Mouse (Mus musculus) C2C12 (cell line): ENCODE results near the gene Gmds. TPM values are rescaled to one million over a fixed set of nuclear protein-coding genes. Genes with fewer than 3 reads are reported as not detected.

ENCODE experiments used
- H3K27me3 ChIP-seq: one replicate; pipeline ENCODE4 v1.6.1; 2011; ENCODE audit not compliant: control insufficient read depth, insufficient read depth, insufficient read length
- H3K36me3 ChIP-seq: one replicate; pipeline ENCODE4 v1.6.1; 2011; ENCODE audit not compliant: control insufficient read depth, insufficient read depth
- H3K4me3 ChIP-seq: one replicate; pipeline ENCODE4 v1.5.1; 2011; ENCODE audit warnings: mild to moderate bottlenecking, control low read depth; ENCODE audit not compliant: poor library complexity, insufficient read depth, severe bottlenecking
- H3K79me2 ChIP-seq: one replicate; pipeline ENCODE4 v1.6.1; 2011; ENCODE audit not compliant: control insufficient read depth, insufficient read depth
- H3K79me3 ChIP-seq: one replicate; pipeline ENCODE4 v1.6.1; 2011; ENCODE audit warnings: low read depth, control low read depth
- H3ac ChIP-seq: one replicate; pipeline ENCODE3; 2011; ENCODE audit warnings: low read depth; ENCODE audit not compliant: control insufficient read depth, insufficient read length
- CEBPB ChIP-seq: IDR thresholded peaks from one replicate; pipeline ENCODE4 v1.6.1; 2011; ENCODE audit warnings: low read depth, mild to moderate bottlenecking, control low read depth, moderate library complexity
- CTCF ChIP-seq: IDR thresholded peaks from one replicate; pipeline ENCODE4 v1.5.1; 2011; ENCODE audit not compliant: control insufficient read depth, insufficient read depth, insufficient read length
- FOSL1 ChIP-seq: IDR thresholded peaks from one replicate; pipeline ENCODE4 v1.8.0; 2011; ENCODE audit warnings: mild to moderate bottlenecking, low read length; ENCODE audit not compliant: poor library complexity, insufficient read depth, severe bottlenecking
- MAX ChIP-seq: IDR thresholded peaks from one replicate; pipeline ENCODE4 v1.6.1; 2011; ENCODE audit warnings: mild to moderate bottlenecking, control low read depth
- MYOD1 ChIP-seq: IDR thresholded peaks from one replicate; pipeline ENCODE4 v1.6.1; 2011; ENCODE audit warnings: low read depth; ENCODE audit not compliant: control insufficient read depth, insufficient read length
- MYOG ChIP-seq: IDR thresholded peaks from one replicate; pipeline ENCODE4 v1.6.1; 2011; ENCODE audit not compliant: control insufficient read depth, insufficient read length; ENCODE audit errors: extremely low read depth
- USF1 ChIP-seq: IDR thresholded peaks from one replicate; pipeline ENCODE4 v1.6.1; 2011; ENCODE audit warnings: low read depth, mild to moderate bottlenecking, control low read depth, moderate library complexity
- polyA plus RNA-seq: library from polyadenylated mRNA; unstranded; fragments of >200 nt; fragmentation: generic; extraction: Trizol; gene quantifications from one replicate; pipeline ENCODE4 v1.2.1, GENCODE M21; 2012; ENCODE audit warnings: missing spikeins

Gene Gmds
- polyA plus RNA-seq, 1 experiment: 21.1 TPM

DNA sequence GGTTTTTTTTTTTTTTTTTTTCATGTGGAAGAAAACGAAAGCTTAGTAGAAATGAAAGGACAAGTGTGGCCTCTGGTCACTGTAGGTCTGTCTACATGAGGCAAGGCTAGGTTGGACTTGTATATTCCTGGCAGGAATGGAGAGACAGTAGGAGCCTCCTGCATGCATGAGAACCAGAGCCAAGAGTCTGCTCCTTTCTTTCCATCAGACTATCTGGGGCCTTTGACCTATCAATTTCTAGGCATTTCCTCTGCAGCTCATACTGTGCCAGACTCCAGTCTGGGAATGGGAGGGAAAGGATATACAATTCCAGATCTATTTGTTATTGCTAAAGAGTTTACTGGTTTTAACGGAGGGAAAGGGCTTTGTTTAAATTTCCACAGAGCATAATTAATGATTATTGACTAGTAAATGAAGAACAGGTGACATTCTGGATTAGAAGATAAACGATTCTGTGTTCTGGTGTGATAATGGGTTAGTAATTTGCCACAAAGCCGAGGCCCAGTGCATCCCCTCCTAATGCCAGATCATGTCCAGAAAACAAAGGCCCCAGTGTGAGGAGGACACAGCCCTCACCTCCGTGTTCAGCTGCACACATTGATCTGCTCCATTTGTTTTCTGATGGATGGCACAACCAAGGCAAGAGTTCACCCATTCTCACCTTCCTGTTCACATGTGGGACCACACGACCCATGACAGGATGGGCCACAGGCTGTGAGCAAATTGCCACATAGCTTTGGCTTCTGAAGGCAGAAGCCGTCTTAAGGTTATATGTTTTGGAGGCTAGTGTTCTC is 394.9 kb downstream of the Gmds start:
- TF ChIP-seq MYOD1 (no peak), FOSL1 (no peak), CEBPB (no peak), USF1 (no peak), CTCF (no peak), MYOG (no peak), MAX (no peak)
- Histone ChIP-seq H3K4me3 (no peak overlapping the region), H3K36me3 (no peaks in the 10 kb centered on the region), H3K79me2 (no peaks in the 10 kb centered on the region), H3ac (no peak overlapping the region), H3K79me3 (no peaks in the 10 kb centered on the region), H3K27me3 (no peaks in the 10 kb centered on the region)

DNA sequence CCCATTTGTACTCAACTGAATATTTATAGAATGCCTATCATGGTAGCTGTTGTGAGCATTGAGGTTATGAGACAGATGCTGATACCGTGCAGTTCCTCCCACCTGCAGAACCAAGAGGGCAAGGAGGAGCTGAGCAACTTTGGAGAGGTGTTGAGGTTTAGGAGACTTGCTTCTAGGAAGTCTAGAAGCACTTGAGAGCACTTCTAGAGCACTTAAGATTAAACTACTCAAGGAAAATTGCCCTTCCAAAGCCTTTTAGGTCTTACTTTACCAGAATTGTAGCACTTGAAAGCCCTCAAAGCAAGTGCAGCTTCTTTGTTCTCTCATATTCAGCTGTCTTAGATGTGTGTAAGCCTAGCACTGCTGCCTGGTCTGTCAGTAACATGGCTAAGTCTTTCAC is 409.2 kb downstream of the Gmds start:
- TF ChIP-seq MYOD1 (no peak), USF1 (no peak), CTCF (no peak), MAX (no peak), CEBPB (no peak), MYOG (no peak), FOSL1 (no peak)
- no peak overlapping the region for H3ac ChIP-seq
- no peaks in the 10 kb centered on the region for H3K27me3 ChIP-seq
- no peaks in the 10 kb centered on the region for H3K79me3 ChIP-seq
- no peaks in the 10 kb centered on the region for H3K36me3 ChIP-seq
- no peak overlapping the region for H3K4me3 ChIP-seq
- H3K79me2 ChIP-seq: no peaks in the 10 kb centered on the region

DNA sequence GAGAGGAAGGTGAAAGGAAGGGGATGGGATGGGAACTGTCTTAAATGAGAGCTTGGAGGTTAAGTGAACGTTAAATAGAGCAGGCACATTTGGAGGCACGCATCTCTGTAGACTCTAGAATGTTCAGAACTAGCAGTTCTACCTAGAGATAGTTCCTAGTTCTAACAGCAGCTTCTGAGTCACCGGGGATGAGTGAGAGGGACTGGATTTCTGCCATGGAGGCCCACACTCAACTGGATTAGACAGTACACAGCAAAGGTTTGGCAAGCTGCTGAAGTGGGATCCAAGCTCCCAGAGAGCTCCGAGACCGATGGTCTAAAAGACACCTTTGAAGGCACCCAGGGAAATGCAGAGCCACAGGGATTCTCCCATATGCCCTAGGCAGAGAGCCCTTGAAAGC is 411.9 kb downstream of the Gmds start:
- no peaks in the 10 kb centered on the region for H3K36me3 ChIP-seq
- TF ChIP-seq USF1 (no peak), CEBPB (no peak), MYOG (no peak), MAX (no peak), FOSL1 (no peak), CTCF (no peak), MYOD1 (no peak)
- no peaks in the 10 kb centered on the region for H3K79me2 ChIP-seq

DNA sequence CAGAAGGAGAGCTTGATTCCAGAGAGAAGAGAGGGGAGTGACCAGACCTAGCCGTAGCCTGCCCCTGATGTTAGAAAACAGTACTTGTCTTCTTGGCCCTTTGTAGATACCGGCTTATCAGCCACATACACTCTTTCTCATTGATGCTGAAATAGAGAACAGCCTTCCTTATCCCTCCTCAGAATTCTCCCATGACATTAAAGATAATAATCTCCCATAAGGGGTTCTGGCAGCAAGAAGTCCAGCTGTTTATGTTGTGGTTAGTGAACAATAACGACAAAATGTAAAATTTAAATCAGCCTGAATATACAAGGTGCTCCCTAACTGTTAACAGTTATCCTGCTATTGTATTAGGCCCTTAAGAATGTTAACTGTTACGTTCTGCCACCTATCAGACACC is 414.0 kb downstream of the Gmds start:
- Histone ChIP-seq H3K79me2 (no peaks in the 10 kb centered on the region), H3ac (no peak overlapping the region), H3K27me3 (no peaks in the 10 kb centered on the region), H3K79me3 (no peaks in the 10 kb centered on the region), H3K4me3 (no peak overlapping the region), H3K36me3 (no peaks in the 10 kb centered on the region)
- no peak for TF ChIP-seq CEBPB

More for the DNA sequence above, 411.9 kb downstream of the Gmds start:
- H3ac ChIP-seq: no peak overlapping the region
- H3K4me3 ChIP-seq: no peak overlapping the region
- no peaks in the 10 kb centered on the region for H3K27me3 ChIP-seq
- H3K79me3 ChIP-seq: no peaks in the 10 kb centered on the region

DNA sequence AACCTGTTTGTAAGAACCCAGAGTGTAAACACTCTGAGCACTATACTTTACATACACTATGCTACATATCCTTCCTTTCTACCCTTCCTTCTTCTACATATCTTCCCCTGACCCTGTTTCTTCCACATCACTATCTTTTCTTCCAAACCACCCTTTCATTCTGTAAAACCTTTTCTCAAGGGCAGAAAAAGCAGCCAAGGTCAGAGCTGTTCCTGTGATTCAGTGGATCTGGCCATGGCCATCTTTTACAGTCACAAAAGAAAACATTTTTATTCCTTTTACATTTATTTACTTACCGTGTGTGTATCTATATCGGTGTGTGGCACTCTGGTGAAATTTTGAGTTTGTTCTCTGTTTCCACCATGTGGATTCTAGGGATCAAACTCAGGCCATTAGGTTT is 418.8 kb downstream of the Gmds start:
- H3K4me3 ChIP-seq: no peak overlapping the region
- TF ChIP-seq MYOD1 (no peak), CTCF (no peak), MAX (no peak)
- no peaks in the 10 kb centered on the region for H3K27me3 ChIP-seq
- H3K36me3 ChIP-seq: no peaks in the 10 kb centered on the region
- H3K79me3 ChIP-seq: no peaks in the 10 kb centered on the region
- no peak overlapping the region for H3ac ChIP-seq
- no peaks in the 10 kb centered on the region for H3K79me2 ChIP-seq

DNA sequence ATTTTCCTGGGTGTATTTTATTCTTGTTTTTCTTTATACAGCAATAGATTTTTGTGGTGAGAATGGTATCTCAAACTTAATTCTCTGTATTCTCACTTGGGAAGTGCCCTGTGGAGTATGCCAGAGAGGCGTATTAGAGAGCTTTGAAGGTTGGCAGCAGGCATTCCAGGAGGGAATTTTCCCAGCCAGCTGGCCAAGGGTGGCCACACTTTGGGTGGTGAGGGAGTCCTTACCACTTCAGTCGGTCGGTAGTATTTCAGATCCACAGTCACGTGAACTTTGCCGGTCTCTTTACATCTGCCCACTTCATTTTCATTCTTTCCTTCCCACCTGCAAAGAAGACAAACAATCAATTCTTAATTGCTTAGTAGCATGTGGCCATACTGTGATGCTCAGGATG is 421.2 kb downstream of the Gmds start:
- Histone ChIP-seq H3K4me3 (no peak overlapping the region), H3K79me2 (no peaks in the 10 kb centered on the region), H3K27me3 (no peaks in the 10 kb centered on the region), H3K36me3 (no peaks in the 10 kb centered on the region), H3ac (no peak overlapping the region), H3K79me3 (no peaks in the 10 kb centered on the region)
- TF ChIP-seq MYOD1 (no peak), MAX (no peak), USF1 (no peak), MYOG (no peak), CEBPB (no peak), CTCF (no peak), FOSL1 (no peak)
